Mouse (Mus musculus): Measurements from ENCODE around the gene Lgalsl. TPM values are rescaled to one million over a fixed set of nuclear protein-coding genes. Genes with fewer than 3 reads are reported as not detected.

The Lgalsl gene
- polyA plus RNA-seq, 1 experiment from 2014 or later: 28.1 TPM

DNA sequence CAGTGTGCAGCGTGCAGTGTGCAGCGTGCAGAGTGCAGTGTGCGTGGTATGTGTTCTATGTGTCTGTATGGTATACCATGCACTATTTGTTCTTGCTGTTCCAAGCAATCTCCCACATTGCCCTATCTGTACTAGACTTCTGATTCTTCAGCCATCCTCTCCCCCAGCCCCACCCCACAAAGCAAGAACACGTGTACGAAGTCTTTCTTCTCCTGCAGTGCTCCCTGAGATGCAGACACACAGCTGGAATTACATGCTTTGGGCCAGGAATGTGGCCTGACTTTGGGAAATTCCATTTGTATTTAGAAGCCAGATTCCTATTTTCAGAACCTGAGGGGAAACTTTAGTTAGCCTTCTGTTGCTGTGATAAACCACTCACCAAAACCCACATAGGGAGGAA lies 18.5 kb upstream of the Lgalsl start:
- Histone ChIP-seq H3K27me3 (ENCODE audit: control insufficient read depth, insufficient read depth, low read length) (no peaks in the 10 kb centered on the region), H3K4me1 (ENCODE audit: control insufficient read depth, insufficient read depth, low read length) (no peaks in the 10 kb centered on the region), H3K4me2 (ENCODE audit: low read depth, severe bottlenecking) (no peak overlapping the region), H3K27ac (replicated peaks; ENCODE audit: low read depth, low read length) (no peak overlapping the region), H3K9ac (ENCODE audit: low read length) (no peak overlapping the region), H3K9me3 (ENCODE audit: control insufficient read depth, low read length) (no peaks in the 10 kb centered on the region), H3K36me3 (ENCODE audit: control insufficient read depth, insufficient read depth, low read length) (no peaks in the 10 kb centered on the region), H3K4me3 (ENCODE audit: low read depth, low read length) (no peak overlapping the region)
- ATAC-seq (ENCODE audit: insufficient number of reproducible peaks, low FRiP score, low TSS enrichment, low read depth): no peak
- DNase-seq (ENCODE audit: low spot score): no peak
- 81% methylated on average over 5 of the region's 5 CpGs for WGBS

DNA sequence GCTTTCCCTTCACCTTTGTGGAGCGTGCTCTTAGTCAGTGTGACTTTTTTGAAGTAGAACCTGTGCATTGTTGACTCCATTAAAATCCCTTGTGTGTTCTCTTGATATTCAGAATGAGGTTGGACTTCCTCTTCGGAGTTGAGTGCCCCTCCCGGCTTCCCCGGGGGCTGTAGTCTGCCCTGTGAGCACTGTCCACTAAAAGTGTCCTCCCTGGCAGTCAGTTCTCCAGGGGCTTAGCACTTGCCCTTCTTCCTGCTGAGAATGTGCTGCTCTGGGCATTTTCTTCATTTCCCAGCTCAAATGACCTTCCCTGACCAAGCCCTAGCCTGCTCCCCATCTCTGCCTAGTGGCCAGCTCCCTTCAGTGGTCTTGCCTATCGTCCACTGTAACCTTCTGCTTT lies 6.5 kb upstream of the Lgalsl start:
- Histone ChIP-seq H3K4me3 (ENCODE audit: low read depth, low read length) (no peak overlapping the region), H3K4me2 (ENCODE audit: low read depth, severe bottlenecking) (no peak overlapping the region), H3K36me3 (ENCODE audit: control insufficient read depth, insufficient read depth, low read length) (no peaks in the 10 kb centered on the region), H3K9ac (ENCODE audit: low read length) (no peak overlapping the region), H3K9me3 (ENCODE audit: control insufficient read depth, low read length) (no peaks in the 10 kb centered on the region), H3K4me1 (ENCODE audit: control insufficient read depth, insufficient read depth, low read length) (no peaks in the 10 kb centered on the region), H3K27me3 (ENCODE audit: control insufficient read depth, insufficient read depth, low read length) (no peaks in the 10 kb centered on the region), H3K27ac (replicated peaks; ENCODE audit: low read depth, low read length) (no peak overlapping the region)
- WGBS: 85% methylated on average over 5 of the region's 5 CpGs
- DNase-seq (ENCODE audit: low spot score) (no peak), ATAC-seq (ENCODE audit: insufficient number of reproducible peaks, low FRiP score, low TSS enrichment, low read depth) (no peak)

DNA sequence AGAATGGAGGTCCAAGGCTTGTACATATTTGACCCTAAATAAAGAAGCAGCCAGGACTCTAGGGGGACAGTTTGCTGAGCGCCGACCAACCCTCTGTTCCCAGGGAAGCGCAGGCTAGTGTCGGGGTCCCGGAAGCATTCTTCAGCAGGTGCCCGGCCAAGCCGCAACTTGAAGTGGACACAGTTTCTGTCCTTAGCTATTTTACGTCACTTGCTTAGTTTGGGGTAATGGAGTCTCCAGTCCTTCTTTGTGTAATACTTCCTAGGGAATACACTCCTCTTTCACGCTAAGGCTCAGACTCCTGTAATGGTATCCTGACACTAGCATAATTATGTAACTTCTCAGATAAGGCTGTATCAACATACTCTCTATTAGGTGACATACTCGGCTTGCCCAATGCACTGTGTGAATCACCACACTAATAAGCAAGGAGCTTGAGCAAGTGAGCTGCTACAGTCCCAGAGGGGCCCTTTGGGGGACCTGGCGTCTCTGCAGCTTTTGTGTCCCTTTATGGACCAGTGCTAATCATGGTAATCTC lies 813 bp upstream of the Lgalsl start:
- Histone ChIP-seq H3K27ac (replicated peaks; ENCODE audit: low read depth, low read length) (no peak overlapping the region), H3K4me3 (ENCODE audit: low read depth, low read length) (peak overlapping the region; percentile 78), H3K9ac (ENCODE audit: low read length) (peak overlapping the region; percentile 87; the same call in 1 of the 2 replicates), H3K27me3 (ENCODE audit: control insufficient read depth, insufficient read depth, low read length) (no peaks in the 10 kb centered on the region), H3K4me1 (ENCODE audit: control insufficient read depth, insufficient read depth, low read length) (peaks cover 4% of the 10 kb centered on the region; the same call in 1 of the 2 replicates), H3K36me3 (ENCODE audit: control insufficient read depth, insufficient read depth, low read length) (no peaks in the 10 kb centered on the region), H3K9me3 (ENCODE audit: control insufficient read depth, low read length) (no peaks in the 10 kb centered on the region), H3K4me2 (ENCODE audit: low read depth, severe bottlenecking) (peak overlapping the region; percentile 79)
- WGBS: 25% methylated on average over 11 of the region's 11 CpGs
- peak; percentile 20 for DNase-seq (ENCODE audit: low spot score)
- ATAC-seq (ENCODE audit: insufficient number of reproducible peaks, low FRiP score, low TSS enrichment, low read depth): peak; percentile 11; the same call in 1 of the 2 replicates

DNA sequence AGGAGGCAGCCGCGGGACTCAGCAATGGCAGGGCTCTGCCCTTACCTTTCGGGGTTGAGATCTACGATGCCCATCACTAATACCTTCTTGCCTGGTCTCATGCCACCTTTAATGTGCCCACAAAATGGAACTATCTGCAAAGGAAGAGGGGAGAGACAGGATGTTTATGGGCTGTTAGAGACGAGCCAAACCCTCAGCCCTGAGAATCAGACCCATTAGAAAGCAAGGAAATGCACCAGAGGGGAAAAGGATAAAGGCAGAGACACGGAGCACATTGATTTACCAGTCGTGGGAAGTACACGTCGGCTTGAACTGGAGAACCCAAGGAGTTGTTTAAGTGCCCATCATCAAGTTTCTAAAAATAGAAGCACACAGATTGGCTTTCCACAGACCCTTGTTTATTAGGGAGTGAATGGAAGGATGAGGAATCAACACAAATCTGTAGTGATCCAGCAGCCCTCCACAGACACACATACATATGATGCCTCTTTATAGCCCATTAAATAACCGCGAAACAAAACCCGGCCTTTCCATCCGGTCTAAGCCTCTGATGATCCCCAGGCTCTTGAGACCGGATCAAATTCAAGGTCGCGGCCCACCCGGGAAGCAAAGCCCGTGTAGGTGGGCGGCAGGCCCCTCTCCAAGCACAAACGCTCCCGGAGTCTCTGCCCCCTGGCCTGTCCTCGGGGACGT lies 717 bp downstream of the Lgalsl start:
- no peaks in the 10 kb centered on the region for H3K9me3 ChIP-seq (ENCODE audit: control insufficient read depth, low read length)
- WGBS: 12% methylated on average over 23 of the region's 23 CpGs
- H3K4me3 ChIP-seq (ENCODE audit: low read depth, low read length): peak overlapping the region; percentile 78
- H3K9ac ChIP-seq (ENCODE audit: low read length): peak overlapping the region; percentile 87
- no peaks in the 10 kb centered on the region for H3K36me3 ChIP-seq (ENCODE audit: control insufficient read depth, insufficient read depth, low read length)
- no peak for ATAC-seq (ENCODE audit: insufficient number of reproducible peaks, low FRiP score, low TSS enrichment, low read depth)
- peaks cover 4% of the 10 kb centered on the region; the same call in 1 of the 2 replicates for H3K4me1 ChIP-seq (ENCODE audit: control insufficient read depth, insufficient read depth, low read length)
- H3K4me2 ChIP-seq (ENCODE audit: low read depth, severe bottlenecking): peak overlapping the region; percentile 79
- DNase-seq (ENCODE audit: low spot score): peak; percentile 73
- peak overlapping the region; percentile 62 for H3K27ac ChIP-seq (replicated peaks; ENCODE audit: low read depth, low read length)
- H3K27me3 ChIP-seq (ENCODE audit: control insufficient read depth, insufficient read depth, low read length): no peaks in the 10 kb centered on the region

DNA sequence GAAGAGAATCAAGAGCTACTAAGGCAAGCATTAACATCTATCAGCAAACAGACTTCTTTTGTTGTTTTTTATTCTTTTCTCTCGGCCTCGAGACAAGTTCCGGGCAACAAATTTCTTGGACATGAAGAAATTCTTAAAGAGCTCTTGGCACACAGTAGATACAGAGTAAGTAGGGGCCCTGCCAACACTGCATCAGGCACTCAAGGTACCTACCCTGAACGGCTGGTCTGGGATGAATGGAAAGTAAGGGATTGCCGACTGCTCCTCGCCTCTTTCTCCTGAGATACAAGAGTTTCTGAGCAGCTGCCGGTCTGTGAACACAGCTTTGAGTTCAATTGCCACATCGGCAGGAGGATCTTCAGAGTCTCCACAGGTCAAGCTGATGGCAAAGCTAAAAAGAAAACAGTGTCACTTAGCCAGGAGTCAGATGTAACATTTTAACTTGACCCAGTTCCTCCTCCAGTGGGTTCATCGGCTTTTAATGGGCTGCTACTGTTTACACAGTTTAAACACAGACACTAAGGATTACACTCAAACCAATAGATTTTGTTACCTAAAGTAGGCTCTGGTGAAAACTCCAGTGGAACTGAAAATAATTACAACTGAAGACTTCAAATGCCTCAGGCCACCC lies 1.7 kb downstream of the Lgalsl start:
- Histone ChIP-seq H3K9me3 (ENCODE audit: control insufficient read depth, low read length) (no peaks in the 10 kb centered on the region), H3K36me3 (ENCODE audit: control insufficient read depth, insufficient read depth, low read length) (no peaks in the 10 kb centered on the region), H3K4me3 (ENCODE audit: low read depth, low read length) (no peak overlapping the region), H3K4me2 (ENCODE audit: low read depth, severe bottlenecking) (no peak overlapping the region), H3K9ac (ENCODE audit: low read length) (no peak overlapping the region), H3K27me3 (ENCODE audit: control insufficient read depth, insufficient read depth, low read length) (no peaks in the 10 kb centered on the region), H3K27ac (replicated peaks; ENCODE audit: low read depth, low read length) (no peak overlapping the region), H3K4me1 (ENCODE audit: control insufficient read depth, insufficient read depth, low read length) (peaks cover 4% of the 10 kb centered on the region; the same call in 1 of the 2 replicates)
- DNase-seq (ENCODE audit: low spot score): no peak
- 75% methylated on average over 9 of the region's 9 CpGs for WGBS
- ATAC-seq (ENCODE audit: insufficient number of reproducible peaks, low FRiP score, low TSS enrichment, low read depth): no peak

DNA sequence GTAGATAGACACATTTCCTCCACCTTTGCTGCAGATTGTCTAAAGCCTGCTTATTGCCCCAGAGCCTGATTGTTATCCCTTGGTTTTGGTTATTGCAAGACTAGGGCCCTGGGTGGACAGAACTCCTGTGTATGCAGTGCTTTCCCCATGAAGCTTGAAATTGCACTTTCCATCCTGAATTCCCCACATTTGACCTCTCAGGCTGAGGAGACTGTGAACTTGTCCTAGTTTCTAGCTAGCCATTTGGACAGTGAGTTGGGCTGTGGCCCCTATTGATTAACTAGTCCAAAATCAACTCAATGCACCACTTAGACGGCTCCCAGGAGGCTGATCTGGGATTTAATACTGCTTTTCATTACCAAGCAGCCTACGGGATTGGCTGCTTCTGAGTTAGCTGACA lies 6.9 kb downstream of the Lgalsl start:
- no peak overlapping the region for H3K27ac ChIP-seq (replicated peaks; ENCODE audit: low read depth, low read length)
- H3K4me3 ChIP-seq (ENCODE audit: low read depth, low read length): no peak overlapping the region
- 72% methylated on average over 2 of the region's 2 CpGs for WGBS
- ATAC-seq (ENCODE audit: insufficient number of reproducible peaks, low FRiP score, low TSS enrichment, low read depth): no peak
- peaks cover 3% of the 10 kb centered on the region; the same call in 1 of the 2 replicates for H3K4me1 ChIP-seq (ENCODE audit: control insufficient read depth, insufficient read depth, low read length)
- H3K36me3 ChIP-seq (ENCODE audit: control insufficient read depth, insufficient read depth, low read length): no peaks in the 10 kb centered on the region
- no peak overlapping the region for H3K4me2 ChIP-seq (ENCODE audit: low read depth, severe bottlenecking)
- no peaks in the 10 kb centered on the region for H3K9me3 ChIP-seq (ENCODE audit: control insufficient read depth, low read length)
- no peak overlapping the region for H3K9ac ChIP-seq (ENCODE audit: low read length)
- no peaks in the 10 kb centered on the region for H3K27me3 ChIP-seq (ENCODE audit: control insufficient read depth, insufficient read depth, low read length)
- DNase-seq (ENCODE audit: low spot score): no peak

DNA sequence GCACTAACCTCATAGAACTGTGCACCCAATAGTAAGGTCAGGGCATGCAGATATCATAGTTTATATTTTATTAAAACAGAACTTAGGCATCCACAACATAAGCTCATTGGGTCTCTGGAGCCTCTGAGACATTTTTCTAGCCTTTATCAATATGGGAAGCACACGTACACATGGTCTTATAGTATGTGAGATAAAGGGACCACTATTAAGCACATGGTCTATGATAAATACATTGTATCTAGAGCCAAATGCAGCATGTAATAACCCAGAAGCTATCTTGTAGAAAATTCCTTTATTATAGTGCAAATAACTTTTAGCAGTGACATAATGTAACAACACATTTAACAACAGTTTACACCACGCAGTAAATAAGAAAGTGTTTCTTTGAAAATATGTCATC lies 7.6 kb downstream of the Lgalsl start:
- DNase-seq (ENCODE audit: low spot score) (no peak), ATAC-seq (ENCODE audit: insufficient number of reproducible peaks, low FRiP score, low TSS enrichment, low read depth) (no peak)
- Histone ChIP-seq H3K9ac (ENCODE audit: low read length) (no peak overlapping the region), H3K4me2 (ENCODE audit: low read depth, severe bottlenecking) (no peak overlapping the region), H3K4me1 (ENCODE audit: control insufficient read depth, insufficient read depth, low read length) (peaks cover 3% of the 10 kb centered on the region; the same call in 1 of the 2 replicates), H3K36me3 (ENCODE audit: control insufficient read depth, insufficient read depth, low read length) (no peaks in the 10 kb centered on the region), H3K4me3 (ENCODE audit: low read depth, low read length) (no peak overlapping the region), H3K27ac (replicated peaks; ENCODE audit: low read depth, low read length) (no peak overlapping the region), H3K27me3 (ENCODE audit: control insufficient read depth, insufficient read depth, low read length) (no peaks in the 10 kb centered on the region), H3K9me3 (ENCODE audit: control insufficient read depth, low read length) (no peaks in the 10 kb centered on the region)
- WGBS: 91% methylated on average over 2 of the region's 2 CpGs

DNA sequence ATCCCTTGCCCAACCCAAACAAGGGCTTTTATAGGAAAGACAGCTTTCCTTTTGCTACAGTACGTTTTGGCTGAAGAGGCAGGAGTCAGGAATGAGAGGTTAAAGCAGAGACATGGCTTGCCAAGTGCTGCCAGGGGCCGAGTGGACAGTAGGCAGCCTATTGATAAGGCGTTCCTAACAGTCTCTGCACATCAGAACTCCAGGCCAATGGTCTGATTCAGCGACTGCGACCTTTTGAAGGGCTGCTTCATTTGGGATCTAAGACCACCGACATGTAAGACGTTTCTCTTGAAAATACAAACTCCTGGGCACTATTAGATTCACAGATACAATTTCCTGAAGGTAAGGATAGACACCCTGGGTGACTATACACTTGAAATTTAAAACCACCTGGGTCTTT lies 9.5 kb downstream of the Lgalsl start:
- no peak for DNase-seq (ENCODE audit: low spot score)
- no peaks in the 10 kb centered on the region for H3K36me3 ChIP-seq (ENCODE audit: control insufficient read depth, insufficient read depth, low read length)
- 77% methylated on average over 7 of the region's 7 CpGs for WGBS
- H3K27me3 ChIP-seq (ENCODE audit: control insufficient read depth, insufficient read depth, low read length): no peaks in the 10 kb centered on the region
- H3K4me3 ChIP-seq (ENCODE audit: low read depth, low read length): no peak overlapping the region
- no peaks in the 10 kb centered on the region for H3K9me3 ChIP-seq (ENCODE audit: control insufficient read depth, low read length)
- no peak overlapping the region for H3K9ac ChIP-seq (ENCODE audit: low read length)
- ATAC-seq (ENCODE audit: insufficient number of reproducible peaks, low FRiP score, low TSS enrichment, low read depth): no peak
- H3K27ac ChIP-seq (replicated peaks; ENCODE audit: low read depth, low read length): no peak overlapping the region
- peaks cover 3% of the 10 kb centered on the region; the same call in 1 of the 2 replicates for H3K4me1 ChIP-seq (ENCODE audit: control insufficient read depth, insufficient read depth, low read length)
- H3K4me2 ChIP-seq (ENCODE audit: low read depth, severe bottlenecking): no peak overlapping the region
